Mouse (Mus musculus) neural tube, embryonic 13.5 days (tissue): Measurements from ENCODE around the gene Kcnc2. TPM values are rescaled to one million over a fixed set of nuclear protein-coding genes. Genes with fewer than 3 reads are reported as not detected.
"Not testable (repeated sequence)": the region's sequence is repeated elsewhere in the genome, so short reads cannot be mapped to it uniquely, and the experiment has no call there.

Source experiments
- ATAC-seq: fragments of 200-750 bp; cut with Nextera tagmentation; 2 replicates; pipeline ENCODE4 v1.8.0; 2017; ENCODE audit warnings: low read depth, mild to moderate bottlenecking, moderate TSS enrichment, moderate library complexity
- H3K27ac ChIP-seq: fragments of 300-500 bp; sonication (generic); replicated peaks from 2 replicates; pipeline ENCODE4 v1.5.1; 2015; ENCODE audit warnings: moderate library complexity, mild to moderate bottlenecking, inconsistent platforms
- H3K27me3 ChIP-seq: fragments of 300-500 bp; sonication (generic); 2 replicates; pipeline ENCODE4 v1.6.1; 2015; ENCODE audit warnings: mild to moderate bottlenecking, inconsistent platforms
- H3K36me3 ChIP-seq: fragments of 300-500 bp; sonication (generic); 2 replicates; pipeline ENCODE4 v1.6.1; 2015; ENCODE audit warnings: mild to moderate bottlenecking, inconsistent platforms
- H3K4me1 ChIP-seq: fragments of 300-500 bp; sonication (generic); replicated peaks from 2 replicates; pipeline ENCODE4 v1.6.1; 2015; ENCODE audit warnings: inconsistent platforms
- H3K4me2 ChIP-seq: fragments of 300-500 bp; sonication (generic); 2 replicates; pipeline ENCODE4 v1.6.1; 2015; ENCODE audit warnings: inconsistent platforms, mild to moderate bottlenecking, moderate library complexity
- H3K4me3 ChIP-seq: fragments of 300-500 bp; sonication (generic); 2 replicates; pipeline ENCODE4 v1.5.1; 2015; ENCODE audit warnings: mild to moderate bottlenecking, inconsistent platforms
- H3K9ac ChIP-seq: fragments of 300-500 bp; sonication (generic); 2 replicates; pipeline ENCODE4 v1.6.1; 2015; ENCODE audit warnings: moderate library complexity, mild to moderate bottlenecking, inconsistent platforms
- H3K9me3 ChIP-seq: fragments of 300-500 bp; sonication (generic); 2 replicates; pipeline ENCODE4 v1.6.1; 2016; ENCODE audit warnings: inconsistent platforms
- WGBS: fragments of 180-500 bp; shearing (Covaris S2); methylation state at CpG from one replicate; pipeline ENCODE4 v1.1.7; 2015; 5-methylcytosine and 5-hydroxymethylcytosine counted together
- polyA plus RNA-seq: library from polyadenylated mRNA; unstranded; fragments of >200 nt; fragmentation: Nextera tagmentation; extraction: Ambion mirVana; gene quantifications from 2 replicates; pipeline ENCODE4 v1.2.1, GENCODE M21; 2015

Gene Kcnc2
- 6.4 and 8.2 TPM in 2 replicates for polyA plus RNA-seq

DNA sequence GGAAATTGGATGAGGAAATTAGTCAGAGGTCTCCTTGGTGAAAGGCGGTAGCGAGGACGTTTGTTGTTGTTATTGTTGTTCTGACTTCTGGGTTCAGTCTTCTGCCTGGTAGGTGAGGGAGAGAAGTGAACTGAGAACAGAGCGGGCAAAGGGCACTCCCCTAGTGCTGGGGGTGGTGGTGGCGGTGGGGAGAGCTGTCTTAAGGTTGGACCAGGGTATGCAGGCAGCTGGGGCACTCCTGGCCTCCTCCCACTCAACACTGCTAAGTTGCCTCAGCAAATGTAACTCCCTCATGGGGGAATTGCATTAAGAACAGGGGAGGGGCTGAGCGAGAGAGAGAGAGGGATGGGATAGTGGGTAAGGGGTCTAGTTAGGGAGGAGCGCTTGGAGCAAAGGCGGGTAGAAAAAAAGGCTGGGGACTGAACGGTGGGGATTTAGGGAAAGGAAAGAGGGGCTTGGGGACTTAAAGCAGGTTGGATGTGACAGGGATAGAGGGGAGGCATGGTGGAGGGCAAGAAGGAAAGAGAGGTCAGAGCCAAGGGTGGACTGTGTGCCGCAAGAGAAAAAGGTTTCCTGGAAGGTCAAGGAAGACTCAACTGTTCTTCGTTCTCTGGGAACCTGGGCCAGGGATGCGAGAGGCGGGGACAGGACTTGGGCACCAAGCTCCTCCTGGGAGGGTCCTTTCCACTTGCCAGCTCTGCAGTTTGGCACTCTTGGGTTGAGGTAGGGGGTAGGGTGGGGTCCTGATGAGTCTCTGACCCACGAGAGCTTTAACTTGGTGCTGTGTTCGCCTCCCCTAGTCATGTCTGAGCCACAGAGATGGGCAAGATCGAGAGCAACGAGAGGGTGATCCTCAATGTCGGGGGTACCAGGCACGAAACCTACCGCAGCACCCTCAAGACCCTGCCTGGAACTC lies at the start of gene Kcnc2:
Kcnc2 (plus strand) TSS at position 235 of the 916 bp plus-strand sequence.
- Histone ChIP-seq H3K36me3 (no peaks in the 10 kb centered on the region), H3K4me1 (peaks cover 19% of the 10 kb centered on the region), H3K27me3 (peaks cover 39% of the 10 kb centered on the region), H3K9ac (peak within 1 kb of the TSS; percentile 77), H3K4me2 (peak within 1 kb of the TSS; percentile 93), H3K4me3 (peak within 1 kb of the TSS; percentile 62), H3K9me3 (no peaks in the 10 kb centered on the region), H3K27ac (no peak within 1 kb of the TSS)
- peak; percentile 60 for ATAC-seq
- 1% methylated on average over 20 of the region's 20 CpGs for WGBS

DNA sequence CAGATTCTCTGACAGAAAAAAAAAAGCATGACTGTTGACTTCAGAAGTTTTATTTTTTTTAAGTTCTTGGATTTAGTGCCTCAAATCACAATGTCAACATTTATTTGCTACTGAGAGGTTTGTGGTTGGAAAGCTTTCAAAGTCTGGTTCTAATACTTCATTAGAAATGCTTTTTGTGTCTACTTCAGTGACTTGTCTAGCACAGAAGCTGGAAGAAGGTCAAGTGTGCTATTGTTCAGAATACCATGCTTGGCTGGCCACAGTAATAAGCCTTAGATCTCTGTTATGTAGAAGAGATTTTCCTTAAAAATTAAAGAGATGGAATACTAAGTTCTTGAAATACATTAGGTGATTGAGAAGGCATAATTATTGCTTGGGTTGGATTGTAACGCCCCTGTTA lies 43.8 kb upstream of the Kcnc2 start:
- Histone ChIP-seq H3K9ac (no peak overlapping the region), H3K4me3 (no peak overlapping the region), H3K4me2 (no peak overlapping the region), H3K36me3 (no peaks in the 10 kb centered on the region), H3K4me1 (no peaks in the 10 kb centered on the region), H3K27ac (no peak overlapping the region), H3K9me3 (no peaks in the 10 kb centered on the region), H3K27me3 (no peaks in the 10 kb centered on the region)
- 82% methylated on average over 1 of the region's 1 CpGs for WGBS
- no peak for ATAC-seq

DNA sequence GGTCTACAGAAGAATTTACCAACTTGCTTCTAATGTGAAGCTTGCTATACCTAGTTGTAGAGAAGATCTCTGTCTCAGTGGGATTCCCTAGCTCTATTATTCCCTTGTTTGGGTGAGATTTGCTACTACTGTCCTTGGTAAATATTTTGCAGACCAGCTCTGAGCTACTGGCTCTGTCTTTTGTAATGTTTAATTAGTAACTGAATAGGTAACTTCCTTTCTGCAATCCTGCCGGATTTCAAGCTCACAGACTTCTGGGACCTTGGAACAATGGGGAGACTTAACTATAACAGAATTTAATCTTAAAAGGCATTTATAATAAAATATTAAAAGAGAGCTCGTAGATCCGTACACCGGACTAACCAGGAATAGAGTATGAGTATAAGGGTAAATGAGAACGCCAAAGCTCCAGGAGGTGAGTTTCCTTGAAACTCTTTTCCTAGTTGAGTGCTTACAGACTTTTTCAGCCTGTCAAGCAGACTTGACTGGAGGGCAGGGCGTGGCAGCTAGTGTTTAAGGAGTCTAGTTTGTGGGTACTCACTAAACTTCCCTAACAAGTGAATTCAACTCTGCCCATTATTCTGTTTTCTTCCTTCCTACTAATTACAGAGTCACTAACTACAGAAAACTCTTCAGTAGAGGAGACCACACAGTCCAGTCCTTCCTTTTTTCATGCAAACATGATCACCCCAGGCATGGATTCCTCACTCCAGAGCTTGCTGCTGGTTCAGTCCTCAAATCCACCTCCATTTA lies 41.7 kb upstream of the Kcnc2 start:
- not testable (repeated sequence) for H3K9me3 ChIP-seq, H3K9ac ChIP-seq, H3K27me3 ChIP-seq, H3K4me1 ChIP-seq, H3K4me3 ChIP-seq, H3K36me3 ChIP-seq, H3K27ac ChIP-seq, H3K4me2 ChIP-seq, ATAC-seq
- WGBS, result 44% methylated on average over 6 of the region's 6 CpGs

DNA sequence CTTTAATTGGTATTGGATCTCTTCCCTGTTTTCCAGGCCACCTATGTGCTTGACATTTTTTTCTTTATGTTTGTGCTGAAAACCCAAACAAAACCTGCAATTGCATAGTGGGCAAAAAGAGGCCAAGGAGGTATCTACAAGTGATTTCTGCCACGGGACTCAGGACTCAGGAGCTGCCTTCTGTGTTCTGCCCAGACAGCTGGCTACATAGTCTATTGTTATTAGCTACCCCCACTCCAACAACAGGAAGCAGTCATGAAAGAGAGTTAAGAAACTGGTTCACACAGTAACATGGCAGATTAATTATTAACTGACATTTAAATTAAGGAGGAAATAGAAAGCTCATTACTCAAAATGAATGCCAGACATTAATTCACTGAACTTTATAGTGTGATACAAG lies 38.2 kb upstream of the Kcnc2 start:
- H3K4me1 ChIP-seq, H3K9ac ChIP-seq, H3K27me3 ChIP-seq, H3K27ac ChIP-seq, H3K36me3 ChIP-seq, H3K4me3 ChIP-seq, H3K4me2 ChIP-seq, H3K9me3 ChIP-seq, ATAC-seq: not testable (repeated sequence)
- 12% methylated on average over 1 of the region's 1 CpGs for WGBS

DNA sequence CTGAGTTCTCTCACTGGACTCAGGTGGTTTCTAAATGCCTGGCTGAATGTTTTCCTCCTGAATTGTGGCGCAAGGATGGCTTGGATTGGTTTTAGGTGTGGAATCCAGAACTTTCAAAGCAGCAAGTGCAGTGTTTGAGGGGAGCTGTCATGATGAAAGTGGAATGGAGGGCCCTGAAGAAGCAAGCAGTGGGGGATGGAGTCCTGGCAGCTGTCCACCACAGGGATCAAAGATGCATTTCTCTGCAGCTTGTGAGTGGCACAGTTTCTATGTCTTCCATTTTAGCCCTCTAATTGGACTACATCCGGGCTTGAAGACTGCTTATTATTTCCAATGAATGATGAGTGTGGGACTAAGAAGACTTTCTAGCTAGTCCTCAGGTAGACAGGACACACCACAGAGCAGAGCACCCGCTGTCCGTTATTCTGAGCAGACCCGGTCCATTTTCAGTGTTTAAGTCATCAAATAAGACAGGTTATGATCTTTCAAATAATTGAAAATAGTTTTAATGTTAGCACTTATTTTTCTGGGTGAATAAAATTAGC lies 35.5 kb upstream of the Kcnc2 start:
- H3K9ac ChIP-seq, H3K27me3 ChIP-seq, H3K27ac ChIP-seq, H3K36me3 ChIP-seq, H3K4me2 ChIP-seq, H3K4me1 ChIP-seq, ATAC-seq, H3K4me3 ChIP-seq, H3K9me3 ChIP-seq: not testable (repeated sequence)
- WGBS, result 84% methylated on average over 5 of the region's 5 CpGs

GRCm38 (mm10) chr10:112248273-112248672 lies 22.6 kb upstream of the Kcnc2 start:
- no peaks in the 10 kb centered on the region for H3K36me3 ChIP-seq
- H3K27me3 ChIP-seq, result no peaks in the 10 kb centered on the region
- no peak for ATAC-seq
- H3K9me3 ChIP-seq, result no peaks in the 10 kb centered on the region
- no peak overlapping the region for H3K4me3 ChIP-seq
- no peaks in the 10 kb centered on the region for H3K4me1 ChIP-seq
- H3K4me2 ChIP-seq, result no peak overlapping the region
- H3K27ac ChIP-seq, result no peak overlapping the region
- WGBS, result 58% methylated on average over 2 of the region's 2 CpGs
- H3K9ac ChIP-seq, result no peak overlapping the region

GRCm38 (mm10) chr10:112263467-112263866 lies 7.5 kb upstream of the Kcnc2 start:
- Histone ChIP-seq H3K36me3 (no peaks in the 10 kb centered on the region), H3K27ac (no peak overlapping the region), H3K9ac (no peak overlapping the region), H3K9me3 (no peaks in the 10 kb centered on the region), H3K4me1 (no peaks in the 10 kb centered on the region), H3K27me3 (no peaks in the 10 kb centered on the region), H3K4me3 (no peak overlapping the region), H3K4me2 (no peak overlapping the region)
- no peak for ATAC-seq
- WGBS, result 80% methylated on average over 3 of the region's 3 CpGs

- ATAC-seq, result no peak
- H3K4me2 ChIP-seq, result peak overlapping the region; percentile 93
- H3K27ac ChIP-seq, result no peak overlapping the region
- H3K27me3 ChIP-seq, result peaks cover 39% of the 10 kb centered on the region
- no peaks in the 10 kb centered on the region for H3K9me3 ChIP-seq
- peaks cover 19% of the 10 kb centered on the region for H3K4me1 ChIP-seq
- no peaks in the 10 kb centered on the region for H3K36me3 ChIP-seq
- peak overlapping the region; percentile 77; the same call in 1 of the 2 replicates for H3K9ac ChIP-seq
- WGBS, result 65% methylated on average over 3 of the region's 3 CpGs
- peak overlapping the region; percentile 62 for H3K4me3 ChIP-seq
Observed at GRCm38 (mm10) chr10:112269481-112269880, 1.4 kb upstream of the Kcnc2 start.

GRCm38 (mm10) chr10:112269939-112270781 lies 761 bp upstream of the Kcnc2 start:
- Histone ChIP-seq H3K9ac (peak overlapping the region; percentile 77), H3K4me1 (peaks cover 19% of the 10 kb centered on the region), H3K4me3 (peak overlapping the region; percentile 62), H3K4me2 (peak overlapping the region; percentile 93), H3K9me3 (no peaks in the 10 kb centered on the region), H3K36me3 (no peaks in the 10 kb centered on the region), H3K27ac (no peak overlapping the region), H3K27me3 (peaks cover 39% of the 10 kb centered on the region)
- WGBS, result 2% methylated on average over 42 of the region's 43 CpGs
- ATAC-seq, result peak; percentile 80

GRCm38 (mm10) chr10:112271803-112272165 lies 863 bp downstream of the Kcnc2 start:
- Histone ChIP-seq H3K4me1 (peaks cover 19% of the 10 kb centered on the region), H3K36me3 (no peaks in the 10 kb centered on the region), H3K27ac (no peak overlapping the region), H3K4me3 (peak overlapping the region; percentile 62), H3K27me3 (peaks cover 39% of the 10 kb centered on the region), H3K4me2 (peak overlapping the region; percentile 93), H3K9ac (peak overlapping the region; percentile 77), H3K9me3 (no peaks in the 10 kb centered on the region)
- peak; percentile 59; the same call in 1 of the 2 replicates for ATAC-seq
- WGBS, result under 1% methylated on average over 36 of the region's 36 CpGs

GRCm38 (mm10) chr10:112272171-112272570 lies 1.2 kb downstream of the Kcnc2 start:
- Histone ChIP-seq H3K4me1 (peaks cover 19% of the 10 kb centered on the region), H3K36me3 (no peaks in the 10 kb centered on the region), H3K9ac (peak overlapping the region; percentile 77), H3K4me3 (peak overlapping the region; percentile 62), H3K27me3 (peaks cover 39% of the 10 kb centered on the region), H3K27ac (no peak overlapping the region), H3K9me3 (no peaks in the 10 kb centered on the region), H3K4me2 (peak overlapping the region; percentile 93)
- ATAC-seq, result no peak
- WGBS, result 11% methylated on average over 14 of the region's 14 CpGs
